Mouse (Mus musculus) left cerebral cortex, postnatal 25 days (tissue): Measurements from ENCODE around the gene Sgcg. TPM values are rescaled to one million over a fixed set of nuclear protein-coding genes. Genes with fewer than 3 reads are reported as not detected.

Experiments used
- total RNA-seq, 2 experiments: library from RNA; stranded (reverse); gene quantifications; 2 replicates each; pipeline ENCODE4 v1.2.3; 2021

Gene Sgcg
- total RNA-seq, 2 experiments from 2014 or later, result not detected

Other genes starting within 250 kb of the Sgcg start
- gene Tnfrsf19, start 212.0 kb downstream of the Sgcg start, total RNA-seq, result 10 to 100 TPM; 55.7 to 64.8 TPM
- gene Sacs, start 120.0 kb downstream of the Sgcg start, total RNA-seq, result 10 to 100 TPM; 59.7 to 68.4 TPM
- gene Arl11, start 51.3 kb upstream of the Sgcg start, total RNA-seq, result 1 to 10 TPM in 1 of 2 experiments, under 1 TPM in 1; 0.55 to 1.3 TPM
- 1 to 10 TPM; 3.6 to 4.1 TPM for gene Ebpl, start 101.9 kb upstream of the Sgcg start, total RNA-seq
- 10 to 100 TPM; 75.3 to 76.8 TPM for gene Kpna3, start 181.4 kb upstream of the Sgcg start, total RNA-seq